Mouse (Mus musculus) gastrocnemius, postnatal 36 days (tissue): ENCODE measurements around the gene Taar7b. TPM values are rescaled to one million over a fixed set of nuclear protein-coding genes. Genes with fewer than 3 reads are reported as not detected.

Experiments
- DNase-seq, 2 experiments: peaks; one replicate each; pipeline ENCODE4 v3.0.0; 2022
- intact Hi-C: fragments of 180-260 bp; cut with DNase I; formaldehyde crosslinking; loops from one replicate; pipeline ENCODE4 v1.15.1; 2025
- long read RNA-seq, 2 experiments: library from polyadenylated mRNA; stranded (forward); transcript quantifications; one replicate each; pipeline ENCODE4 v2.0.0; 2021
- total RNA-seq, 2 experiments: library from RNA; stranded (reverse); gene quantifications; 2 replicates each; pipeline ENCODE4 v1.2.3; 2021

Taar7b gene
- total RNA-seq: not detected
- long read RNA-seq, experiment 1: 0 reads
- long read RNA-seq, experiment 2: 0 reads

DNA sequence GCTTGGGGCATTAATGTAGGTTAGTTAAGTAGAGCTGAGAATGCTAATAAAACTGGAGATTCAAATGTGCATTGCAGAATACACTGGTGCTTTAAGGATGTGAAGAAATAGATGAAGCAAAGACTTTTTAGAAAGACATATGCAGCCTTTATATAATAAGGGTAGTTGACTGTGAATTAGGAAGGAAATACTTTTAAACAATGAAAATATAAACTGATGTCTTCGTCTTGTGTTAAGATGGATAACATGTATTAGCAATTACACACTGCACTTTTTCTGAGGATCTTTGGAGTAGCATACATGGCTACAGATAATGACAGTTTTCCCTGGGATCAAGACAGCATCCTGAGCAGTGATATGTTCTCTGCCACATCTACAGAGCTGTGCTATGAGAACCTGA is at the start of gene Taar7b:
TSS of gene Taar7b (plus strand) at position 301 of the 400 bp plus-strand sequence.
- intact Hi-C loops: no loop called here
- no peak for DNase-seq

DNA sequence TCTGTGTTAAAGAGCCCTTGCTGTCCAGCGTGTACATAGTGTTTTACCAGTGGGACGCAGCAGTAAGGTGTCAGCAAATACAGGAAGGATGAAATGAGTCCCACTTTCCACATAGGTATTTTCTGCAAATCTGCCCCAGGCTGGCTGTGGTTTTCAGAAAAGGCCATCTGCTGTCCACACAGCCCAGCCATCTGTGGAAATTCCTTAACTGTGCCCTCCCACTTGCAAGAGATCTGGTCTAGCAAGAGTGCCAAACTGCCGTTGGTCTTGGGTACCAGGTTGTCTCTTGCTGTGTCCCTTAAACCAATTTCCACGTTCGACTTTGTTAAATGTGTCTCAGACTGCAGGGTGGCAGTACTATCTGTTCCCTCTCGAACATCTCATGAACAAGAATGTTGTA is 48.0 kb upstream of the Taar7b start:
- DNase-seq: no peak
- intact Hi-C loops: no loop called here

GRCm38 (mm10) chr10:23959071-23959470 is 40.7 kb upstream of the Taar7b start:
- intact Hi-C loops: no loop called here

GRCm38 (mm10) chr10:23960444-23960915 is 39.3 kb upstream of the Taar7b start, which contains the start of gene Taar4:
TSS of gene Taar4 (plus strand) at chr10:23960494.
- intact Hi-C loops: no loop called here
- no peak for DNase-seq

More at GRCm38 (mm10) chr10:23959071-23959470, 40.7 kb upstream of the Taar7b start:
- no peak for DNase-seq

- intact Hi-C loops: no loop called here
- no peak for DNase-seq
Observed at GRCm38 (mm10) chr10:23963444-23963843, 36.3 kb upstream of the Taar7b start.

DNA sequence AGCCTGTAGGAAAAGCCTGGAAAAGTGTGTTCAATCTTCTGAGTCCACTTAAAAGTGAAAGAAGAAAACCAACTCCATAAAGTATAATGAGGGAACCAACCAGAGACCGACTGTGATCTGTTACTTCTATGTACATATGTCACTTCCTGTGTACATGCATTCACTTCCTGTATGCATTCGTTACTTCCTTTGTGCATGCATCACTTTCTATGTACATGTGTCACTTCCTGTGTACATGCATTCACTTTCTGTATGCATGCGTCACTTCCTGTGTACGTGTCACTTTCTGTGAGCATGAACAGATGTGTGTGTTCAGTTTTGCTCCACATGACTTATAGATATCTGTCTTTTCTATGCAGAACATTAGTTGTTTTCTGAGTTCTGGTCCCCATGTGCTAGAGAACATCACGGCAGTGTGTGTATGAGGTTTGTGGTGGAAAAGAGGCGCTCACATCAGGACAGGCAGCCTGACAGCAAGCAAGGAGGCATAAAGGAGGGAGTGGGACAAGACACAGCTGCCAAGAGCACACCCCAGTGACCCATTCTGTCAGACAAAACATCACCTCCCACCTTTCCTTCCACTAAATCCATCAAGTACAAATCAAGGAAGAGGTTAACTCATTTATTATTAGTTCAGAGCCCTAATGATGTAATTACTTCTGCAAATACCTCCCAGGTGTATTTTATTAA is 34.7 kb upstream of the Taar7b start:
- DNase-seq: no peak
- intact Hi-C loops: no loop called here

DNA sequence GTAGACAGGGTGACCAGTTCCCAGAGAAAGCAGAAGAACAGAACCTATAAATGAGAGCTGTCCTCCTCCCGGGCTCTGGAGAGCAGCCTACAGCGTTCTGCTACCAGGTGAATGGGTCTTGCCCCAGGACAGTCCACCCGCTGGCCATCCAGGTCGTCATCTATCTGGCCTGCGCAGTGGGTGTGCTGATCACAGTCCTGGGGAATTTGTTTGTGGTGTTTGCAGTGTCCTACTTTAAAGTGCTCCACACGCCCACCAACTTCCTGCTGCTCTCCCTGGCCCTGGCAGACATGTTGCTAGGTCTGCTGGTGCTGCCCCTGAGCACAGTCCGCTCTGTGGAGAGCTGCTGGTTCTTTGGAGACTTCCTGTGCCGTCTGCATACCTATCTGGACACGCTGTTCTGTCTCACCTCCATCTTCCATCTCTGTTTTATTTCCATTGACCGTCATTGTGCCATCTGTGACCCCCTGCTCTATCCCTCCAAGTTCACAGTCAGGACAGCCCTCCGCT is 29.0 kb upstream of the Taar7b start, which contains the start of gene Taar5:
TSS of gene Taar5 (plus strand) at position 51 of the 510 bp plus-strand sequence.
- intact Hi-C loops: loop anchor here (10.0 kb wide), 1 partner anchor 114 kb away; no protein-coding TSS in a partner anchor

DNA sequence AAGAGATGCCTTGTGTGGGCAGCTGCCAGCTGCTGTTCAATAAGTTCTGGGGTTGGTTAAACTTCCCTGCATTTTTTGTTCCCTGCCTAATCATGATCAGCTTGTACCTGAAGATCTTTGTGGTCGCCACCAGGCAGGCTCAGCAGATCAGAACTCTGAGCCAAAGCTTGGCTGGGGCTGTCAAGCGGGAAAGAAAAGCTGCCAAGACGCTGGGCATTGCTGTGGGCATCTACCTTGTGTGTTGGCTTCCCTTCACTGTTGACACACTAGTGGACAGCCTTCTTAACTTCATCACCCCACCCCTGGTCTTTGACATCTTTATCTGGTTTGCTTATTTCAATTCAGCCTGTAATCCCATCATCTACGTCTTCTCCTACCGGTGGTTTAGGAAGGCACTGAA is 28.5 kb upstream of the Taar7b start:
- intact Hi-C loops: loop anchor here (10.0 kb wide), 1 partner anchor 114 kb away; no protein-coding TSS in a partner anchor
- DNase-seq: no peak

More for the DNA sequence above, 29.0 kb upstream of the Taar7b start, which contains the start of gene Taar5:
- DNase-seq: no peak

- no peak for DNase-seq
- intact Hi-C loops: loop anchor here (5.0 to 10.0 kb wide), 2 partner anchors 107 to 154 kb away; no protein-coding TSS in a partner anchor
Observed at GRCm38 (mm10) chr10:23977958-23978357, 21.8 kb upstream of the Taar7b start.

DNA sequence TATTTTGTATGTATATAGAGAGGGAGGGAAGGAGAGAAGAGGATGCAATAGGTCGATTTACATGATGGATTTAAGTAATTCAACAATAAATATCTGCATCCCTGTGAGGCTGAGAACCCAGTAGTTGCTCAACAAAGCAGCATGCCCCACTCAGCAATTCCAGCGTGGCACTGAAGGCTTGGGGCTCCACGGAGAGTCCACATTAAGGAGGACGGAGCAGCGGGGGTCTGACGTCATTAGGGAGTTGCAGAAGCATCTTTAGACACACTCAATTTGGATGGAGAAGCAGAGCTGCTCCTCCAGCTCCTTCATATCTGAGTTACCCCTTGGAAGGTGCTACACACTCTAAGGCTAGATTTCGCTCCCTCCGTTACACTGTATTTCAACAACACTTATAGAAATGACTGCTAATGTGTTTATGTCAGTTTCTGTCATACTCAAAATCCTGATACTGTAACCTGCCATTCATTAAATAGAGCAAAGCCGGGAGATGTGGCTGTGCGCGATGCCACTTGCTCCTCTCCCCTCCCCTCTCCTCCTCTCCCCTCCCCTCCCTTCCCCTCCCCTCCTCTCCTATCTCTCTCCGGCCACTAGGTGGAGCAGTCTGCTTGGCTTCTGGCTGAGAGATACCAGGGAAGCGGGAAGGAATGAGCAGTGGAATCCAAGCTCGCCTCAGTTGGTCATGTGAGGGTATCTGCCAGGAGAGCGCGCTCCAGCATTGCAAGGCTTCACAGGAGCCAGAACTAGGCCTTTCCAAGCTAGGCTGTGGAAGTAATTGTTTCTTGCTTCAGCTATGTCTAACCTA is 20.6 kb upstream of the Taar7b start:
- intact Hi-C loops: loop anchor here (5.0 to 10.0 kb wide), 2 partner anchors 106 to 153 kb away; no protein-coding TSS in a partner anchor
- peak; percentile 22 to 40 for DNase-seq

DNA sequence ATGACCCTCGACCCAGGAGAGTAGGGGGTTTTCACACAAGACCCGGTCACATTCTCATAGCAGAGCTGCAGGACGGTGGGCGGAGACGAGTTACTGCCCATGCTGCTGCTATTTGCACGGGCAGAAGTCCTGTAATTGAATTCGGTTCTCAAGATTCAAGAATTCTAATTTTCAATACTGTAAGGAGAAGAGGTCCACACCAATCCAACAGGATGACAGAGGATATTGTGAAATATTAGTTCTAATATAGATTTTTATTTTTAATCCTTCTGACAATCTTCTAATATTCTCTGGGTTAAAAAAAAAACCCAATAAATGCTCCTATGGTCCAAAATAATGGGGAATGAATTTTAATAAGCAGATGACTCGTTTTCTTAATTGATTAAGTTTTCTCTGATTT is 14.2 kb upstream of the Taar7b start, which contains the start of gene Taar6:
TSS of gene Taar6 (minus strand) at position 101 of the 400 bp plus-strand sequence.
- intact Hi-C loops: no loop called here
- DNase-seq: no peak

DNA sequence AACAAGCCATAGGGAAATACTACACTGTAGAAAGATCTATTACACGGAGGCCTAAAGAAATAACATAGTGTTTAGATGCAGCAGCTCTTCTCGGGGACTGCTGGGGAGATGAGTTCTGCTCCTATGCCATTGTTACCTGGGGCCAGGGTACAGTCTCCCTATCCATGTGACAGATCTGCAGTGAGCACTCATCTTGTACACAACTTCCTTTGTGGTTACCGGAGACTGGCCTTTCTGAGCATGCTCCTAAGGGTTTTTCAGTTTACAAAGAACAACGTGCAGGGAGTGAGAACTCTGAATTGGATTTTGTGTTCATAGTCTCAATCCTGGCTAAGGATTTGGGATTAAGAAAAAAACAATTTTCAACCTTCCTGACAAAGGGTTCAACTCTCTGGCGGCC is 13.3 kb upstream of the Taar7b start:
- intact Hi-C loops: no loop called here
- DNase-seq: no peak

DNA sequence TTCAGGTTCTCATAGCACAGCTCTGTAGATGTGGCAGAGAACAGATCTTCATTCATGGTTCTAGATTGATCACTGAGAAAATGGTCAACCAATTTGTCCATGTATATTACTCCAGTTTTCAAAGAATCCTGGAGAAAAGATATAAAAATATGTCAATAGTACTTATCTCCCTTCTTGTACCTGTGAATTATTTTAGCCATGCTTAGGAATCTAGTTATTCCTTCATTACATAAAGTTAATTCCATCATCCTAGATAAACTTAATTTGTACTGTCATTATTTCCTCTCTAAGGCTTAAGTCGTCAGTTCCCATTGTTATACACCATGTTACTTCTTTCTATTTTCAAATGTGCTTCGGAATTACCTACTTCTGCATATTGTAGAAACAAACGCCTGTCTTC is 6.4 kb upstream of the Taar7b start, which contains the start of gene Taar7a:
TSS of gene Taar7a (minus strand) at position 101 of the 400 bp plus-strand sequence.
- no peak for DNase-seq
- intact Hi-C loops: no loop called here

DNA sequence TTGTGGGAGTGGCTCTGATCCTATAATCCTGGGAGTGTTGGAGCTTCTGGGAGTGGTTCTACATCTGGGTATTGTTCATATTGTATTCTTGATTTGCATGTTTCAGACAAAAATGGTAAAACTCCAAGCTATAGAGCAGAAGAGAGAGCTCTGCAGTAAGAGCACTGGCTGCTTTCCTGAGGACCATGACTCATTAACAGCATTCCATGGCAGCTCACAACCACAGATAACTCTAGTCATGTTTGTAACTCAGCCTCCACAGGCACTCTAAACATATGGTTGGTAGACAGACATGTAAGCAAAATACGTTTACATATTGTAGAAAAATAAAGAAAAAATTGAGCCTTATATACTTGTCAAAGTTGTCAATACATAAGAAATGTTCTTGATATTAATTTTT is 6.7 kb downstream of the Taar7b start:
- intact Hi-C loops: no loop called here
- DNase-seq: no peak

GRCm38 (mm10) chr10:24007034-24007433 is 7.3 kb downstream of the Taar7b start:
- intact Hi-C loops: no loop called here
- no peak for DNase-seq

GRCm38 (mm10) chr10:24008143-24008542 is 8.4 kb downstream of the Taar7b start:
- intact Hi-C loops: no loop called here

DNA sequence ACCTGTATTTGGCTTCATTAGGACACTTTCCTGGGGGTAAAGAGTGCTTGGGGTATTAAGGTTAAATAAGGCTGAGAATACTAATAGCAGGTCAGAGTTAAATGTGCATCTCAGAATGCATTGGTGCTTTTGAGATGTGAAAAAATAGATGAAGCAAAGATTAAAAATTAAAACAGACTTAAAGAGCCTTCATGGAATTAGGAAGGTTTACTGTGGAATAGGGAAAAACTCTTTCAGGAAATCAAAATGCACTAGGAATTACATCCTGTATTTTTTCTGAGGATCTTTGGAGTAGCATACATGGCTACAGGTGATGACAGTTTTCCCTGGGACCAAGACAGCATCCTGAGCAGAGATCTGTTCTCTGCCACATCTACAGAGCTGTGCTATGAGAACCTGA is 27.2 kb downstream of the Taar7b start, which contains the start of gene Taar7d:
TSS of gene Taar7d (plus strand) at position 301 of the 400 bp plus-strand sequence.
- intact Hi-C loops: no loop called here
- no peak for DNase-seq

More at GRCm38 (mm10) chr10:24008143-24008542, 8.4 kb downstream of the Taar7b start:
- DNase-seq: no peak

DNA sequence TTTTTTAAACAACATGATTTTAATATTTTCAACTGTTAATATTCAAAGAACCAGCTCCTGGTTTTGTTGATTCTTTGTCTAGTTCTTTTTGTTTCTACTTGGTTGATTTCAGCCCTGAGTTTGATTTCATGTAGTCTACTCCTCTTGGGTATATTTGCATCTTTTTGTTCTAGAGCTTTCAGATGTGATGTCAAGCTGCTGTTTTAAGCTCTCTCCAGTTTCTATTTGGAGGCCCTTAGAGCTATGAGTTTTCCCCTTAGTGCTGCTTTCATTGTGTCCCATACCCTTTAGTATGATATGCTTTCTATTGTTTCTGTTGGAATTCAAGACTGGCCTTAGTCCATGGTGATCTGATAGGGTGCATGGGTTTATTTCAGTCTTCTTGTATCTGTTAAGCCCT is 31.6 kb downstream of the Taar7b start:
- intact Hi-C loops: no loop called here
- DNase-seq: no peak

- intact Hi-C loops: no loop called here
- no peak for DNase-seq
Observed at GRCm38 (mm10) chr10:24037314-24037713, 37.6 kb downstream of the Taar7b start, which contains the start of gene Taar7e. TSS of gene Taar7e (plus strand) at chr10:24037614.

- intact Hi-C loops: no loop called here
- DNase-seq: no peak
Observed at GRCm38 (mm10) chr10:24040120-24040869, 40.6 kb downstream of the Taar7b start.
